Mouse (Mus musculus) gastrocnemius, postnatal 14 days (tissue): ENCODE measurements around the gene Ryr2. TPM values are rescaled to one million over a fixed set of nuclear protein-coding genes. Genes with fewer than 3 reads are reported as not detected.

ENCODE experiments used
- DNase-seq: peaks from one replicate; pipeline ENCODE4 v3.0.0; 2021; ENCODE audit warnings: mixed read lengths
- intact Hi-C: fragments of 180-260 bp; cut with DNase I; formaldehyde crosslinking; loops from one replicate; pipeline ENCODE4 v1.15.1; 2025; ENCODE audit warnings: low total_unique reads
- total RNA-seq, 2 experiments: library from RNA; stranded (reverse); gene quantifications; 2 replicates each; pipeline ENCODE4 v1.2.3; 2021

Gene Ryr2
- total RNA-seq, 2 experiments from 2014 or later = 0.23 to 0.40 TPM

DNA sequence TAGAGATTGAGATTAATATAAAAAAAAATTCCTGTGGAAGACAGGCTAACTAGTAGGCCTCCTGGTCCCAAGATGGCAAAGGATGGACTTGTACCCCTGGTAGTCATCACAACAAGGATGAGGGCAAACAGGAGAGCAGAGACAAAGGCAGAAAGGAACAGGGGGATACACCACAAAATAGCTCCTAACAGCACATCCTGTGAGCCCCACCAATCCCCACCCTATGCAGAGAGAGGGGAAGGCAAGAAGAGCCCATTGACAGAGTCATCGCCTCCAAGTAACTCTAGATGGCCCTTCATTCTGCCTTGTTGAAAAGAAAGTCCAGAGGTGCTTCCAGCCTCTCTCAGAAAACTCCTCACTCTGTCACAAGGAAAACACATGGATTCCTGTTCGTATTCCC, 586.0 kb downstream of the Ryr2 start:
- DNase-seq = no peak
- intact Hi-C loops = no loop called here

GRCm38 (mm10) chr13:11511540-11512177, 595.1 kb downstream of the Ryr2 start:
- intact Hi-C loops = no loop called here
- no peak for DNase-seq

Other genes starting within 250 kb of the Ryr2 start
- gene Mtr, start 151.2 kb upstream of the Ryr2 start, total RNA-seq = 10 to 100 TPM; 18.1 TPM
- gene Actn2, start 233.8 kb upstream of the Ryr2 start, total RNA-seq = 1,000 to 10,000 TPM; 1,554 to 1,683 TPM